Mouse (Mus musculus) lung, postnatal 14 days (tissue): Measurements from ENCODE around the gene Optn.

Source experiments
- DNase-seq: peaks from one replicate; pipeline ENCODE4 v3.0.0; 2021

Gene Optn

GRCm38 (mm10) chr2:4978091-4978490 is 85.8 kb downstream of the Optn start:
- no peak for DNase-seq

GRCm38 (mm10) chr2:4975807-4976206 is 88.0 kb downstream of the Optn start, which contains the start of gene Ucma:
Gene Ucma (plus strand): TSS chr2:4976122.
- no peak for DNase-seq
